Mouse (Mus musculus) heart, embryonic 13.5 days (tissue): ENCODE data around the gene Gm4737. TPM values are rescaled to one million over a fixed set of nuclear protein-coding genes. Genes with fewer than 3 reads are reported as not detected.

ENCODE experiments used
- ATAC-seq: fragments of 200-750 bp; cut with Nextera tagmentation; 2 replicates; pipeline ENCODE4 v1.8.0; 2017; ENCODE audit warnings: moderate TSS enrichment; ENCODE audit not compliant: insufficient number of reproducible peaks, low FRiP score, low TSS enrichment; ENCODE audit errors: extremely low read depth
- H3K27ac ChIP-seq: fragments of 300-500 bp; sonication (generic); replicated peaks from 2 replicates; pipeline ENCODE4 v1.5.1; 2015; ENCODE audit warnings: moderate library complexity, mild to moderate bottlenecking, inconsistent platforms
- H3K27me3 ChIP-seq: fragments of 300-500 bp; sonication (generic); replicated peaks from 2 replicates; pipeline ENCODE4 v1.6.1; 2015; ENCODE audit warnings: mild to moderate bottlenecking, inconsistent platforms
- H3K36me3 ChIP-seq: fragments of 300-500 bp; sonication (generic); 2 replicates; pipeline ENCODE4 v1.6.1; 2015; ENCODE audit warnings: mild to moderate bottlenecking, inconsistent platforms
- H3K4me1 ChIP-seq: fragments of 300-500 bp; sonication (generic); 2 replicates; pipeline ENCODE4 v1.6.1; 2015; ENCODE audit warnings: inconsistent platforms
- H3K4me2 ChIP-seq: fragments of 300-500 bp; sonication (generic); 2 replicates; pipeline ENCODE4 v1.6.1; 2015; ENCODE audit warnings: inconsistent platforms, mild to moderate bottlenecking, moderate library complexity
- H3K4me3 ChIP-seq: fragments of 300-500 bp; sonication (generic); 2 replicates; pipeline ENCODE4 v1.5.1; 2015; ENCODE audit warnings: moderate library complexity, mild to moderate bottlenecking, inconsistent platforms
- H3K9ac ChIP-seq: fragments of 300-500 bp; sonication (generic); 2 replicates; pipeline ENCODE4 v1.6.1; 2015; ENCODE audit warnings: inconsistent platforms, mild to moderate bottlenecking, moderate library complexity
- H3K9me3 ChIP-seq: fragments of 300-500 bp; sonication (generic); 2 replicates; pipeline ENCODE4 v1.6.1; 2016; ENCODE audit warnings: inconsistent platforms
- WGBS: fragments of 180-500 bp; shearing (Covaris S2); methylation state at CpG from one replicate; pipeline ENCODE4 v1.1.7; 2015; ENCODE audit warnings: mixed read lengths; 5-methylcytosine and 5-hydroxymethylcytosine counted together
- polyA plus RNA-seq: library from polyadenylated mRNA; unstranded; fragments of >200 nt; fragmentation: Nextera tagmentation; extraction: Ambion mirVana; gene quantifications from 2 replicates; pipeline ENCODE4 v1.2.1, GENCODE M21; 2015

Gene Gm4737
- polyA plus RNA-seq, 1 experiment from 2014 or later, result 1.5 TPM

GRCm38 (mm10) chr16:46120607-46121006, 34.3 kb downstream of the Gm4737 start:
- WGBS, result 57% methylated on average over 3 of the region's 3 CpGs
- no peak overlapping the region for H3K4me2 ChIP-seq
- no peaks in the 10 kb centered on the region for H3K9me3 ChIP-seq
- ATAC-seq, result no peak
- no peak overlapping the region for H3K27ac ChIP-seq
- 0 out of 2 replicates have a peak, but pooled peaks cover 3% of the 10 kb centered on the region for H3K4me1 ChIP-seq
- H3K36me3 ChIP-seq, result no peaks in the 10 kb centered on the region
- H3K9ac ChIP-seq, result no peak overlapping the region
- no peaks in the 10 kb centered on the region for H3K27me3 ChIP-seq
- H3K4me3 ChIP-seq, result no peak overlapping the region

- ATAC-seq, result no peak
- 67% methylated on average over 10 of the region's 10 CpGs for WGBS
- H3K4me3 ChIP-seq, result no peak within 1 kb of the TSS
- no peaks in the 10 kb centered on the region for H3K36me3 ChIP-seq
- 0 out of 2 replicates have a peak, but pooled peaks cover 3% of the 10 kb centered on the region for H3K4me1 ChIP-seq
- H3K9ac ChIP-seq, result no peak within 1 kb of the TSS
- no peak within 1 kb of the TSS for H3K27ac ChIP-seq
- no peaks in the 10 kb centered on the region for H3K9me3 ChIP-seq
- H3K27me3 ChIP-seq, result no peaks in the 10 kb centered on the region
- H3K4me2 ChIP-seq, result no peak within 1 kb of the TSS
These were observed 34.9 kb downstream of the Gm4737 start, which contains the start of gene Cd96 for GRCm38 (mm10) chr16:46120020-46120419. TSS of gene Cd96 (minus strand) at chr16:46120251.

GRCm38 (mm10) chr16:46117645-46118044, 37.2 kb downstream of the Gm4737 start:
- no peak overlapping the region for H3K27ac ChIP-seq
- H3K36me3 ChIP-seq, result no peaks in the 10 kb centered on the region
- 0 out of 2 replicates have a peak, but pooled peaks cover 3% of the 10 kb centered on the region for H3K4me1 ChIP-seq
- H3K9me3 ChIP-seq, result no peaks in the 10 kb centered on the region
- no peak for ATAC-seq
- H3K9ac ChIP-seq, result no peak overlapping the region
- WGBS, result 80% methylated on average over 3 of the region's 3 CpGs
- H3K27me3 ChIP-seq, result no peaks in the 10 kb centered on the region
- no peak overlapping the region for H3K4me3 ChIP-seq
- no peak overlapping the region for H3K4me2 ChIP-seq

- whole genome bisulfite sequencing, result 46% methylated on average over 2 of the region's 2 CpGs
- ATAC-seq, result no peak
- H3K36me3 ChIP-seq, result no peaks in the 10 kb centered on the region
- no peak overlapping the region for H3K4me2 ChIP-seq
- H3K4me3 ChIP-seq, result no peak overlapping the region
- no peaks in the 10 kb centered on the region for H3K4me1 ChIP-seq
- H3K27ac ChIP-seq, result no peak overlapping the region
- H3K9ac ChIP-seq, result no peak overlapping the region
- H3K27me3 ChIP-seq, result no peaks in the 10 kb centered on the region
- H3K9me3 ChIP-seq, result no peaks in the 10 kb centered on the region
These were observed 40.1 kb downstream of the Gm4737 start for GRCm38 (mm10) chr16:46114727-46115126.

- no peaks in the 10 kb centered on the region for H3K36me3 ChIP-seq
- H3K27ac ChIP-seq, result no peak overlapping the region
- no peak overlapping the region for H3K4me3 ChIP-seq
- no peaks in the 10 kb centered on the region for H3K4me1 ChIP-seq
- H3K4me2 ChIP-seq, result no peak overlapping the region
- no peak overlapping the region for H3K9ac ChIP-seq
- no peaks in the 10 kb centered on the region for H3K27me3 ChIP-seq
- no peaks in the 10 kb centered on the region for H3K9me3 ChIP-seq
- ATAC-seq, result no peak
- 24% methylated on average over 8 of the region's 8 CpGs for WGBS
These were observed 45.3 kb downstream of the Gm4737 start for GRCm38 (mm10) chr16:46109536-46109935.

- Histone ChIP-seq H3K27me3 (no peaks in the 10 kb centered on the region), H3K9me3 (no peaks in the 10 kb centered on the region), H3K4me1 (no peaks in the 10 kb centered on the region), H3K4me3 (no peak overlapping the region), H3K27ac (no peak overlapping the region), H3K9ac (no peak overlapping the region), H3K4me2 (no peak overlapping the region), H3K36me3 (no peaks in the 10 kb centered on the region)
- no peak for ATAC-seq
- 58% methylated on average over 4 of the region's 4 CpGs for WGBS
These were observed 47.4 kb downstream of the Gm4737 start for GRCm38 (mm10) chr16:46107431-46107830.

- H3K4me2 ChIP-seq, result no peak overlapping the region
- 60% methylated on average over 9 of the region's 9 CpGs for WGBS
- H3K9me3 ChIP-seq, result no peaks in the 10 kb centered on the region
- H3K4me3 ChIP-seq, result no peak overlapping the region
- H3K27me3 ChIP-seq, result no peaks in the 10 kb centered on the region
- no peak overlapping the region for H3K9ac ChIP-seq
- ATAC-seq, result no peak
- no peaks in the 10 kb centered on the region for H3K4me1 ChIP-seq
- H3K27ac ChIP-seq, result no peak overlapping the region
- no peaks in the 10 kb centered on the region for H3K36me3 ChIP-seq
These were observed 50.4 kb downstream of the Gm4737 start for GRCm38 (mm10) chr16:46104491-46104890.

Other genes starting within 250 kb of the Gm4737 start
- gene Phldb2, start 201.5 kb downstream of the Gm4737 start, polyA plus RNA-seq, result 37.2 and 38.3 TPM in 2 replicates
- gene Plcxd2, start 144.9 kb downstream of the Gm4737 start, polyA plus RNA-seq, result 0.40 and 0.59 TPM in 2 replicates
- 0.08 TPM in 1 of 2 replicates, not detected in the other for gene Cd96, start 34.8 kb downstream of the Gm4737 start, polyA plus RNA-seq